In genomic region chr17:83244502-83244901, GRCm38 (mm10) we compare ENCODE assay signal across 19 mouse cellular contexts. TPM values are rescaled to one million over a fixed set of nuclear protein-coding genes. Genes with fewer than 3 reads are reported as not detected.
DNase-seq lines count a peak whose midpoint lies in the region; ATAC-seq and TF ChIP-seq lines count a peak whose summit lies in the region.
"Had no signal": no experiment of that assay in that cellular context is flagged by ENCODE, and none has a peak within 500 bp of the region (broad histone marks: within the 10 kb centered on the region; RNA-seq: fewer than 3 reads in every experiment).

No protein-coding gene starts in this region.

- TF ChIP-seq POLR2A in lung, adult 2 months (IDR thresholded peaks at IDR 0.05; ENCODE audit: borderline replicate concordance, extremely low read depth, low read depth, low read length) = no peak

- H3K36me3 ChIP-seq in lung, embryonic 16.5 days (ENCODE audit: control insufficient read depth, insufficient read depth, low read length) = no peaks in the 10 kb centered on the region
- no peaks in the 10 kb centered on the region for H3K36me3 ChIP-seq in stomach, embryonic 14.5 days (ENCODE audit: control insufficient read depth, insufficient read depth, low read length)
- H3K36me3 ChIP-seq in stomach, postnatal 0 days (ENCODE audit: control insufficient read depth, insufficient read depth, low read length) = no peaks in the 10 kb centered on the region
- H3K36me3 ChIP-seq in intestine, embryonic 16.5 days (ENCODE audit: control insufficient read depth, insufficient read depth, low read length) = no peaks in the 10 kb centered on the region
- no peaks in the 10 kb centered on the region for H3K36me3 ChIP-seq in liver, embryonic 11.5 days (ENCODE audit: control insufficient read depth, insufficient read depth, low read length)
- H3K36me3 ChIP-seq: embryonic facial prominence, embryonic 12.5 days; forebrain, embryonic 12.5 days; G1E; hindbrain, embryonic 15.5 days had no signal

- no peak overlapping the region for H3K4me3 ChIP-seq in lung, embryonic 16.5 days (ENCODE audit: low read length)
- no peak overlapping the region for H3K4me3 ChIP-seq in lung, adult 2 months (replicated peaks; ENCODE audit: extremely low read depth, low read depth, low read length)
- H3K4me3 ChIP-seq in stomach, embryonic 14.5 days (ENCODE audit: low read depth, low read length) = no peak overlapping the region
- H3K4me3 ChIP-seq in stomach, postnatal 0 days (ENCODE audit: low read depth, low read length) = no peak overlapping the region
- H3K4me3 ChIP-seq in intestine, embryonic 16.5 days (ENCODE audit: low read length) = no peak overlapping the region
- no peak overlapping the region for H3K4me3 ChIP-seq in liver, embryonic 11.5 days (ENCODE audit: low read depth, low read length)
- H3K4me3 ChIP-seq: embryonic facial prominence, embryonic 12.5 days; forebrain, embryonic 12.5 days; hindbrain, embryonic 15.5 days had no signal

- no peak overlapping the region for H3K9ac ChIP-seq in lung, embryonic 16.5 days (ENCODE audit: low read length)
- H3K9ac ChIP-seq in stomach, embryonic 14.5 days (replicated peaks; ENCODE audit: low read depth, low read length) = no peak overlapping the region
- no peak overlapping the region for H3K9ac ChIP-seq in stomach, postnatal 0 days (ENCODE audit: low read length)
- H3K9ac ChIP-seq in intestine, embryonic 16.5 days (ENCODE audit: low read depth, low read length) = no peak overlapping the region
- H3K9ac ChIP-seq in liver, embryonic 11.5 days (ENCODE audit: low read depth, low read length) = no peak overlapping the region
- H3K9ac ChIP-seq: embryonic facial prominence, embryonic 12.5 days; forebrain, embryonic 12.5 days; hindbrain, embryonic 15.5 days had no signal

- no peak for DNase-seq in lung, adult 2 months
- no peak for DNase-seq in stomach, postnatal 0 days (ENCODE audit: low spot score)
- no peak for DNase-seq in liver, embryonic 11.5 days (ENCODE audit: low spot score)
- DNase-seq: adrenal gland, postnatal 10 days; B cell, adult 2 months; cerebellum, adult 11 months; cerebellum, adult 8-10 months; cerebellum, postnatal 25 days; gastrocnemius, postnatal 10 days had no signal

- H3K9me3 ChIP-seq in lung, embryonic 16.5 days (ENCODE audit: control insufficient read depth, low read length) = no peaks in the 10 kb centered on the region
- no peaks in the 10 kb centered on the region for H3K9me3 ChIP-seq in stomach, embryonic 14.5 days (ENCODE audit: control insufficient read depth, low read depth, low read length)
- H3K9me3 ChIP-seq in stomach, postnatal 0 days (ENCODE audit: control insufficient read depth, low read length) = no peaks in the 10 kb centered on the region
- H3K9me3 ChIP-seq in intestine, embryonic 16.5 days (ENCODE audit: control insufficient read depth, low read length) = no peaks in the 10 kb centered on the region
- no peaks in the 10 kb centered on the region for H3K9me3 ChIP-seq in liver, embryonic 11.5 days (ENCODE audit: control insufficient read depth, low read length)
- H3K9me3 ChIP-seq: embryonic facial prominence, embryonic 12.5 days; forebrain, embryonic 12.5 days; hindbrain, embryonic 15.5 days had no signal

- H3K27ac ChIP-seq in lung, embryonic 16.5 days (ENCODE audit: low read length) = no peak overlapping the region
- no peak overlapping the region for H3K27ac ChIP-seq in stomach, embryonic 14.5 days (ENCODE audit: low read length)
- H3K27ac ChIP-seq in stomach, postnatal 0 days (replicated peaks) = no peak overlapping the region
- H3K27ac ChIP-seq in intestine, embryonic 16.5 days (ENCODE audit: low read length) = no peak overlapping the region
- no peak overlapping the region for H3K27ac ChIP-seq in liver, embryonic 11.5 days (ENCODE audit: low read depth, low read length)
- H3K27ac ChIP-seq: embryonic facial prominence, embryonic 12.5 days; forebrain, embryonic 12.5 days; hindbrain, embryonic 15.5 days had no signal

- no peak for TF ChIP-seq CTCF in lung, adult 2 months (IDR thresholded peaks at IDR 0.05; ENCODE audit: insufficient read depth, low read length)
- TF ChIP-seq CTCF in stomach, postnatal 0 days (IDR thresholded peaks at IDR 0.05; ENCODE audit: low read depth) = no peak

- H3K4me1 ChIP-seq in lung, embryonic 16.5 days (replicated peaks; ENCODE audit: control insufficient read depth, insufficient read depth, low read length) = peaks cover 6% of the 10 kb centered on the region; the same call in 1 of the 2 replicates
- H3K4me1 ChIP-seq in lung, adult 2 months (ENCODE audit: control insufficient read depth, insufficient read depth, low read length) = peaks cover 5% of the 10 kb centered on the region
- peaks cover 4% of the 10 kb centered on the region; the same call in 1 of the 2 replicates for H3K4me1 ChIP-seq in stomach, embryonic 14.5 days (ENCODE audit: control insufficient read depth, insufficient read depth, low read length)
- no peaks in the 10 kb centered on the region for H3K4me1 ChIP-seq in stomach, postnatal 0 days (replicated peaks; ENCODE audit: control insufficient read depth, insufficient read depth)
- H3K4me1 ChIP-seq in intestine, embryonic 16.5 days (ENCODE audit: control insufficient read depth, insufficient read depth, low read length) = peaks cover 5% of the 10 kb centered on the region
- 0 out of 2 replicates have a peak, but pooled peaks cover 2% of the 10 kb centered on the region for H3K4me1 ChIP-seq in liver, embryonic 11.5 days (replicated peaks; ENCODE audit: control insufficient read depth, insufficient read depth, low read length)
- H3K4me1 ChIP-seq: forebrain, embryonic 12.5 days had no signal

- TF ChIP-seq EP300 in stomach, postnatal 0 days (optimal IDR thresholded peaks at IDR 0.05) = no peak

- ATAC-seq in lung, embryonic 16.5 days (ENCODE audit: low read depth) = peak; percentile 54
- 0 out of 2 replicates have a peak, but pooled peaks have one; percentile 38 for ATAC-seq in stomach, embryonic 14.5 days (ENCODE audit: insufficient number of reproducible peaks, insufficient read depth, low FRiP score, low read depth)
- no peak for ATAC-seq in stomach, postnatal 0 days (ENCODE audit: low FRiP score, low TSS enrichment)
- ATAC-seq in intestine, embryonic 16.5 days = peak; percentile 67
- no peak; the same call in 1 of the 2 replicates for ATAC-seq in liver, embryonic 11.5 days (replicated peaks; ENCODE audit: low FRiP score)
- ATAC-seq in activated CD4-positive, CD25-positive, alpha-beta regulatory T cell, adult 4 months = no peak
- ATAC-seq: CD4-positive, CD25-positive, alpha-beta regulatory T cell, adult 4 months; forebrain, embryonic 16.5 days had no signal

- 30% methylated on average over 1 of the region's 1 CpGs for WGBS in lung, embryonic 16.5 days
- WGBS in lung, adult 2 months = 8% methylated on average over 1 of the region's 1 CpGs
- WGBS in stomach, embryonic 14.5 days = 38% methylated on average over 1 of the region's 1 CpGs
- 12% methylated on average over 1 of the region's 1 CpGs for WGBS in stomach, postnatal 0 days
- WGBS in intestine, embryonic 16.5 days = 39% methylated on average over 1 of the region's 1 CpGs
- WGBS in liver, embryonic 11.5 days = 58% methylated on average over 1 of the region's 1 CpGs

- H3K27me3 ChIP-seq in lung, embryonic 16.5 days (ENCODE audit: control insufficient read depth, insufficient read depth, low read depth, low read length) = no peaks in the 10 kb centered on the region; the same call in 1 of the 2 replicates
- H3K27me3 ChIP-seq in stomach, embryonic 14.5 days (ENCODE audit: control insufficient read depth, insufficient read depth, low read length) = no peaks in the 10 kb centered on the region
- no peaks in the 10 kb centered on the region for H3K27me3 ChIP-seq in stomach, postnatal 0 days (ENCODE audit: control insufficient read depth, insufficient read depth, low read length)
- H3K27me3 ChIP-seq in intestine, embryonic 16.5 days (replicated peaks; ENCODE audit: control insufficient read depth, insufficient read depth, low read length) = no peaks in the 10 kb centered on the region
- no peaks in the 10 kb centered on the region for H3K27me3 ChIP-seq in liver, embryonic 11.5 days (replicated peaks; ENCODE audit: control insufficient read depth, insufficient read depth, low read length)
- H3K27me3 ChIP-seq: embryonic facial prominence, embryonic 12.5 days; forebrain, embryonic 12.5 days; hindbrain, embryonic 15.5 days had no signal

- no peak overlapping the region for H3K4me2 ChIP-seq in lung, embryonic 16.5 days (ENCODE audit: low read depth, low read length)
- no peak overlapping the region for H3K4me2 ChIP-seq in stomach, embryonic 14.5 days (replicated peaks; ENCODE audit: low read depth, low read length)
- no peak overlapping the region for H3K4me2 ChIP-seq in stomach, postnatal 0 days (replicated peaks; ENCODE audit: low read depth)
- no peak overlapping the region for H3K4me2 ChIP-seq in intestine, embryonic 16.5 days (ENCODE audit: low read depth, low read length)
- no peak overlapping the region for H3K4me2 ChIP-seq in liver, embryonic 11.5 days
- H3K4me2 ChIP-seq: embryonic facial prominence, embryonic 12.5 days; forebrain, embryonic 12.5 days; hindbrain, embryonic 15.5 days had no signal

RNA-seq across cellular contexts. Expression of gene Pkdcc, which starts 29.4 kb away (rescaled TPM):
- polyA plus RNA-seq in lung, embryonic 16.5 days (2015; fragmentation: Nextera tagmentation; extraction: Ambion mirVana) = 9.2 and 10.3 TPM in 2 replicates
- 33.9 and 35.0 TPM in 2 replicates for polyA plus RNA-seq in lung, adult 2 months (2012; rRNA removed)
- 28.4 and 28.9 TPM in 2 replicates for polyA plus RNA-seq in stomach, embryonic 14.5 days (2014; fragmentation: Nextera tagmentation; extraction: Ambion mirVana)
- 10.3 and 14.1 TPM in 2 replicates for polyA plus RNA-seq in stomach, postnatal 0 days (2015; fragmentation: Nextera tagmentation; extraction: Ambion mirVana)
- polyA plus RNA-seq in intestine, embryonic 16.5 days (2015; fragmentation: Nextera tagmentation; extraction: Ambion mirVana) = 18.3 and 18.7 TPM in 2 replicates
- polyA plus RNA-seq in liver, embryonic 11.5 days (2014; fragmentation: Nextera tagmentation; extraction: Ambion mirVana) = 14.3 and 19.4 TPM in 2 replicates
- polyA plus RNA-seq in activated CD4-positive, CD25-positive, alpha-beta regulatory T cell, adult 4 months (2017; shearing (Covaris generic)) = under 1 TPM in 1 of 2 experiments, not detected in 1; 0.22 TPM
- polyA plus RNA-seq: CD4-positive, CD25-positive, alpha-beta regulatory T cell, adult 4 months; G1E had no signal

Comparison
In these comparisons a context has a peak if more than half of its experiments do, and no peak if none do; other contexts are left out.
1. ATAC-seq: peak in lung, embryonic 16.5 days (single experiment), stomach, embryonic 14.5 days (single experiment) and intestine, embryonic 16.5 days (single experiment); none in stomach, postnatal 0 days (single experiment), liver, embryonic 11.5 days (single experiment) and activated CD4-positive, CD25-positive, alpha-beta regulatory T cell, adult 4 months (single experiment).